Mouse (Mus musculus) CH12.LX (cell line): Measurements from ENCODE around the gene Exoc3l2. TPM values are rescaled to one million over a fixed set of nuclear protein-coding genes. Genes with fewer than 3 reads are reported as not detected.

ENCODE experiments used
- DNase-seq: peaks from one replicate; pipeline ENCODE4 v3.0.0-alpha.2; 2013; ENCODE audit errors: extremely low read depth
- H3K27ac ChIP-seq: 2 replicates; pipeline ENCODE4 v1.5.1; 2012; ENCODE audit warnings: low read depth, mild to moderate bottlenecking, control low read depth, moderate library complexity; ENCODE audit not compliant: insufficient read depth
- H3K27me3 ChIP-seq: replicated peaks from 2 replicates; pipeline ENCODE3; 2012; ENCODE audit warnings: inconsistent platforms
- H3K36me3 ChIP-seq, 2 experiments: replicated peaks in 1 of 2; 2 replicates each; pipeline versions ENCODE3 to v1.6.1; 2012; ENCODE audit warnings: inconsistent platforms in 1 of 2, low read length in 1 of 2, mild to moderate bottlenecking in 1 of 2, mixed read lengths in 1 of 2, moderate library complexity in 1 of 2; ENCODE audit not compliant: control insufficient read depth in 1 of 2, insufficient read depth in 1 of 2
- H3K4me1 ChIP-seq, 2 experiments: 2 replicates each; pipeline ENCODE4 v1.6.1; 2012; ENCODE audit warnings: inconsistent platforms in 1 of 2, moderate library complexity in 1 of 2; ENCODE audit not compliant: insufficient read depth in 2 of 2, control insufficient read depth in 1 of 2
- H3K4me2 ChIP-seq: 2 replicates; pipeline ENCODE4 v1.6.1; 2012; ENCODE audit warnings: low read depth, mild to moderate bottlenecking, control low read depth; ENCODE audit not compliant: poor library complexity, insufficient read depth, severe bottlenecking
- H3K4me3 ChIP-seq, 3 experiments: fragments of 150-350 bp in 1 of 3; sonication (generic) in 1 of 3; replicated peaks in 1 of 3; 2 replicates each; pipeline versions ENCODE3 to v1.5.1; 2011 to 2012; ENCODE audit warnings: low read depth in 2 of 3, low read length in 2 of 3, mild to moderate bottlenecking in 2 of 3, moderate library complexity in 2 of 3, control low read depth in 1 of 3, improper control_type of control experiment in 1 of 3, inconsistent platforms in 1 of 3, mixed read lengths in 1 of 3; ENCODE audit not compliant: poor library complexity in 1 of 3
- H3K79me2 ChIP-seq: replicated peaks from 2 replicates; pipeline ENCODE4 v1.6.1; 2012; ENCODE audit warnings: mild to moderate bottlenecking, moderate library complexity; ENCODE audit not compliant: control insufficient read depth, poor library complexity, insufficient read depth, severe bottlenecking; ENCODE audit errors: extremely low read depth
- H3K9ac ChIP-seq: 2 replicates; pipeline ENCODE4 v1.6.1; 2012; ENCODE audit warnings: low read depth, mild to moderate bottlenecking, control low read depth, moderate library complexity; ENCODE audit not compliant: insufficient read depth
- H3K9me3 ChIP-seq: replicated peaks from 2 replicates; pipeline ENCODE3; 2012; ENCODE audit warnings: low read length, inconsistent platforms, mixed read lengths
- BHLHE40 ChIP-seq: IDR thresholded peaks from 2 replicates; pipeline ENCODE4 v1.6.1; 2011; ENCODE audit warnings: mild to moderate bottlenecking, low read depth, low read length, improper control_type of control experiment
- CHD2 ChIP-seq: IDR thresholded peaks from 2 replicates; pipeline ENCODE4 v1.6.1; 2011; ENCODE audit warnings: low read length, improper control_type of control experiment
- E2F4 ChIP-seq: IDR thresholded peaks from 2 replicates; pipeline ENCODE4 v1.6.1; 2011; ENCODE audit warnings: low read depth, low read length, improper control_type of control experiment; ENCODE audit not compliant: insufficient replicate concordance
- GABPA ChIP-seq: IDR thresholded peaks from 2 replicates; pipeline ENCODE4 v1.6.1; 2012; ENCODE audit warnings: low read depth, low read length, improper control_type of control experiment, inconsistent platforms; ENCODE audit not compliant: insufficient replicate concordance
- JUN ChIP-seq: IDR thresholded peaks from 2 replicates; pipeline ENCODE4 v1.6.1; 2011; ENCODE audit warnings: low read depth, mild to moderate bottlenecking, low read length, improper control_type of control experiment, moderate library complexity; ENCODE audit not compliant: insufficient read depth
- JUND ChIP-seq: conservative IDR thresholded peaks from 2 replicates; pipeline ENCODE4 v1.6.1; 2011; ENCODE audit warnings: low read depth, low read length, improper control_type of control experiment
- MAZ ChIP-seq: IDR thresholded peaks from 2 replicates; pipeline ENCODE4 v1.6.1; 2012; ENCODE audit warnings: low read depth, mild to moderate bottlenecking, inconsistent platforms, low read length, improper control_type of control experiment, moderate library complexity
- TCF12 ChIP-seq: IDR thresholded peaks from 2 replicates; pipeline ENCODE4 v1.6.1; 2014; ENCODE audit warnings: low read depth, mild to moderate bottlenecking, inconsistent platforms, low read length, improper control_type of control experiment
- USF2 ChIP-seq: conservative IDR thresholded peaks from 2 replicates; pipeline ENCODE4 v1.6.1; 2011; ENCODE audit warnings: low read depth, low read length, improper control_type of control experiment
- ZMIZ1 ChIP-seq: IDR thresholded peaks from 2 replicates; pipeline ENCODE4 v1.6.1; 2012; ENCODE audit warnings: low read depth, mild to moderate bottlenecking, inconsistent platforms, low read length, improper control_type of control experiment
- dilution Hi-C: fragments of 300-500 bp; cut with MboI; formaldehyde crosslinking; loops from 2 replicates; pipeline ENCODE4 v1.14.3; 2020; ENCODE audit warnings: low sequenced_read_pairs; ENCODE audit not compliant: extremely low pct_unique_long_range_greater_than_20kb, extremely low pct_ligation_motif_present
- in situ Hi-C: fragments of 300-500 bp; cut with MboI; formaldehyde crosslinking; loops from 3 replicates; pipeline ENCODE4 v1.14.3; 2019; ENCODE audit warnings: low sequenced_read_pairs, low pct_ligation_motif_present, low pct_unique_long_range_greater_than_20kb, mixed read lengths
- polyA plus RNA-seq: library from polyadenylated mRNA; unstranded; fragments of >175 nt; gene quantifications from 2 replicates; pipeline ENCODE4 v1.2.1, GENCODE M21; 2012; ENCODE audit warnings: low read depth; ENCODE audit not compliant: insufficient read length
- total RNA-seq, 2 experiments: library from RNA; depleted of rRNA; stranded (reverse); fragments of 300-350 nt in 1 of 2; fragments of >200 nt in 1 of 2; gene quantifications; 2 replicates each; pipeline ENCODE4 v1.2.3; 2012 to 2014

Exoc3l2 gene
- total and polyA plus RNA-seq, 3 experiments: 0.08 TPM; not detected in 2

- no peak overlapping the region for H3K9ac ChIP-seq
- no peak for DNase-seq
- in situ Hi-C loops: no loop called here
- H3K4me3 ChIP-seq: no peak overlapping the region
- H3K9me3 ChIP-seq: no peaks in the 10 kb centered on the region
- H3K36me3 ChIP-seq: no peaks in the 10 kb centered on the region
- no peaks in the 10 kb centered on the region for H3K79me2 ChIP-seq
- no peak overlapping the region for H3K4me2 ChIP-seq
- dilution Hi-C loops: no loop called here
- H3K4me1 ChIP-seq: peaks cover 5 to 18% of the 10 kb centered on the region in 2 experiments
- no peak overlapping the region for H3K27ac ChIP-seq
- TF ChIP-seq BHLHE40: 0 out of 2 replicates have a peak, but pooled peaks have one; percentile 25
- no peak for TF ChIP-seq USF2
- H3K27me3 ChIP-seq: peaks cover 44% of the 10 kb centered on the region
Observed at GRCm38 (mm10) chr7:19462443-19462842, 688 bp upstream of the Exoc3l2 start.

- Histone ChIP-seq H3K4me3 (no peak overlapping the region), H3K9ac (no peak overlapping the region), H3K79me2 (no peaks in the 10 kb centered on the region), H3K4me1 (peaks cover 2 to 13% of the 10 kb centered on the region in 2 experiments), H3K27me3 (peaks cover 53% of the 10 kb centered on the region), H3K36me3 (no peaks in the 10 kb centered on the region), H3K9me3 (peaks cover 8% of the 10 kb centered on the region), H3K4me2 (no peak overlapping the region), H3K27ac (no peak overlapping the region)
- in situ Hi-C loops: no loop called here
- DNase-seq: no peak
- dilution Hi-C loops: no loop called here
- TF ChIP-seq E2F4 (no peak), MAZ (no peak), TCF12 (no peak), JUN (no peak)
Observed at GRCm38 (mm10) chr7:19464367-19465307, 1.5 kb downstream of the Exoc3l2 start.

- peaks cover 63% of the 10 kb centered on the region for H3K27me3 ChIP-seq
- no peaks in the 10 kb centered on the region for H3K36me3 ChIP-seq
- no peak overlapping the region for H3K9ac ChIP-seq
- dilution Hi-C loops: no loop called here
- TF ChIP-seq ZMIZ1 (no peak), GABPA (no peak), JUND (no peak), CHD2 (no peak)
- TF ChIP-seq, all 38 proteins: peak for 0
- peaks cover 8% of the 10 kb centered on the region for H3K9me3 ChIP-seq
- H3K4me3 ChIP-seq: no peak overlapping the region
- no peak for DNase-seq
- in situ Hi-C loops: no loop called here
- no peak overlapping the region for H3K4me2 ChIP-seq
- peaks cover 2 to 13% of the 10 kb centered on the region in 2 experiments; a peak in 3 of 4 replicates for H3K4me1 ChIP-seq
- no peak overlapping the region for H3K27ac ChIP-seq
- no peaks in the 10 kb centered on the region for H3K79me2 ChIP-seq
Observed at GRCm38 (mm10) chr7:19466602-19467145, 3.5 kb downstream of the Exoc3l2 start.
